Mouse (Mus musculus): ENCODE measurements at regions not wholly inside any gene's neighbourhood (a gene's known extent, or its start where the extent isn't known, plus 50 kb on each side); places are given as distances from the start of the nearest gene placed in this dataset.

DNA sequence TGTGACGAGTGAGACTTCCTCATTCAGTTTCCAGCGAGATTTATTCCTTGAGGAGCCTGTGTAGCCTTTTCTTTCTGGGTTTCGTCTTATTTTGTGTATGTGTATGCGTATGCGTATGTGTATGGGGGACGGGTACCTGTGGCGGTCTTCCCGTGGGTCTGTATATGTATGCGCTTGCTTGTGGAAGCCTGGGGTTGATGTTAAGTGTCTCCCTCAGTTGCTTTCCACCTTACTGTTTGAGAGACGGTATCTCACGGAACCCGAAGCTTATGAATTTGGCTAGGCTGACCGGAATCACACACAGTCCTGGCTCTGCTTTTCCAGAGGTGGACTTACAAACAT is 87.1 kb downstream of the Ankrd50 start:
- DNase-seq = no peak

DNA sequence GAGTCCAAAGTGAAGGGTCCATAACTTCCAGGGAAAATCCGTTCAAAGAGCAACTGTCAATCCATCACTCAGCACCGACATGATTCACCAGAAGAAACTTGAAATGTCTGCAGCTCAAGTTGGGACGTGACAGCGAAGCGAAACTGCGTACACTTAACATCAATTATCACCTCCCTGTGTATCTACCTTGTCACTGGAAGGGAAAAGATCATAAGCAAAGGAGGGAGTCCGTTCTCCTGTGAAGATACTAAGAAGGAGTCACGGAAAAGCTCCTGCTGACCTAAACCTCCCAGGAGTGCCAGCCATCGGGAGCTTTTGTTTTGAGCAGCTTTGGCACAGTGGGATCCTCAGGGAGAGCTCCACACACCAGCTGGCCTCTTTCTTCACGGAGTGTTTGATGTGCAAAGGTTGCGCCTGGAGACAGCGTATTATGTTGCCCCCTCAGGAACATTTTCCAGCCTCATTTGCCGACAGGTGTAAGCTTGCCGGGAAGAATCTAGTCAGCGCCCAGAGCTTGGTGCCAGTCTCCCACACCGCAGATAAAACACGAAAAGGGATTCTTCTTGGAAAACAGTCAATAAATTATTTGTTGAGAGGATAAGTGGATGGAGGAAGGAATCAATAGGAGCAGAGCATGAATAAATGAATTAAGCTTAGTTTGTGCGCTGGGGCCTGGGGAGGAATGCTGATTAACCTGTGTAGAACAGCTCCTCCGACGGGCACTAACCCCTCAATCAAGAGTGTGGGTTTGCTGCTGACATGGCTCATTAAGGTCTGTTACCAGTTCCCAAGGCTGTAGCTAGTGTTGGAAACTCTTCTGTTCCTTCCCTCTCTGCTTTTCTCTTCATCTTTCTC is 87.7 kb downstream of the Ankrd50 start:
- no peak for DNase-seq

DNA sequence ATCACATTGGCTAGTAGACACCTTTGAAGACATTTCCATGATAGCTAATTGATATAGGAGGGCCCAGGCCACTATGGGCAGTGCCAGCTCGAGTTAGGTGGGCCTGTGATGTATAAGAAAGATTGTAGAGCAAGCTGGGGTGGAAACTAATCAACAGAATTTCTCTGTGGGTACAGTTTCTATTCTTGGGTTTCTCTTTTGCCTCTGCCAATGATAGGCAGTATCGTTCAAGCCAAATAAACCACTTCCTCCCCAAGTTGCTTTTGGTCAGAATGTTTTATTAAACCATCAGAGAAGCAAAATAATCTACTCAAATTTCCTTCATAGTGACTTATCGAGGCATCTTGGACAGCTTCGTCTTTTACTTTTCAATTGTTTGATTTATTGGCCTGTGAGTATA is 90.3 kb downstream of the Ankrd50 start:
- DNase-seq = no peak

DNA sequence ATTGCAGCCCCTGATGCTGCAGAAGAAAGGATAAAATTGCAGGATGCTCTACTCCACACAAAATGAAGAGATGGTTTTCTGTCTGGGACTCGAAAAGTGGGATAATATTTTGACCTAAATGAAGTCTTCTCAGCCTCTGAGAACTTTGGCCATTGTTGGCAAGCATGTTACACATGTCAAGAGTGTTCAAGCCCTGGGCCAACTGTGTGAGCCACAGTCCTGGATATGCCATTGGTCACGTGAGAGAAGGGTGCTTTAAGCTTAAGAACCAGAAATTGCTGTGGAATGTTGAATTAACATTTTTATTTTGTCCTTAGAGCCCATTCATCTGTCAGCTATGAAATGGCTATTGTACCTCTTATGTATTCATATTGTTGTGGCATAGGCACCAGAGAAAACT is 95.0 kb downstream of the Ankrd50 start:
- no peak for DNase-seq

DNA sequence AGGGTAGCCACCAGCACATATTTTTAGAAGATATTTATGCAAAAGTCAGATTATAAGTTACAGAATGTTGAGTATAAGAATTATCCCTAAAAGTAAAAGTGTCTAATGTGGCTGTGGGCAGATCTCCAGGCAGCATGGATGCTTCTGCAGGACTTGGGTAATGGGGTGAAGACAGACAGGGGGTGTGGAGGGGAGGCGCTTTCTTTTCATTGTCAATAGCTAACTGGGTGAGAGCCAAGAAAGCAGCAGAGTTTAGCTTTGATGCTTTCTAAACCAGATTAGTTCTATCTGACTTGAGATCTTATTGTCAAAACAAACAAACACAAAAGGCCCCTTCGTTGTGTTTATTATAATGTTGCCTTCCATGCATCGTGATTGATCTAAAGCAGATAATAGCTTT is 95.7 kb downstream of the Ankrd50 start:
- DNase-seq = no peak

DNA sequence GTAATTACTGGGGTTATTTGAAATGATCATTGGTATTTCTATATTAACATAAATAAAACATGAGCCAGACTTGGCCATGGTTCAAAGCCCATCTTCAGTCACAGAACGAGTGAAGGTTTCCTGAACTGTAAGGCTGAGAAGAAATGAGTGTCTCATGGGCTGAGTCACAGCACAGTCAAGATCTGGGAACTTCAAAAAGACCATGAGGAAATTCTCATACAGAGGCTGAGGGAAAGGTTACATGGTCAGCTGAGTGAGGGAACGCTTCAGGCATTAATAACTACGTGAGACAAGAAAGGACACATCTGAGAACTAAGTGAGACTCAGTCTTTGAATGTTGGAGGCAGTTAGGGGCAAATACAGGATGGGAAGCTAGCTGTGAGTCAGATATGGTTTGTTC is 101.9 kb downstream of the Ankrd50 start:
- DNase-seq = no peak

DNA sequence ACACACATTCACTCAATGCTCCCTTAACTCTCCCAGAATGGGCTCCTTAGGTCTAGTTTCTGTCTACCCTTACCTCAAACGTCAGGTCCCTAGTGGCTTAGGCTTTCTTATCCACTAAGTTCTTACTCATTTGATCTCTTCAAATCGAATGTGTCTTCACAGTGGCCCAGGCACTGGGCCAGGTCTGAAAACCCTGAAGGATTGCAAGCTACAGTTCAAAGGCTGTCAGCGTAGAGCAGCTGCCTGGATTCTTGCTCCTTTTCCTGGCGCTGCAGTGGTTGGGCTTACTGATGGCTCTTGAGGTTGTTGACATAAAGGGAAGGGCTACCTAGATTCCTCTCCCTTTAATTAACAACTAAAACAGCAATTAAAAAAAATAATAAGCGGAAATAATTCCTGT is 103.0 kb downstream of the Ankrd50 start:
- DNase-seq = peak; percentile 30

DNA sequence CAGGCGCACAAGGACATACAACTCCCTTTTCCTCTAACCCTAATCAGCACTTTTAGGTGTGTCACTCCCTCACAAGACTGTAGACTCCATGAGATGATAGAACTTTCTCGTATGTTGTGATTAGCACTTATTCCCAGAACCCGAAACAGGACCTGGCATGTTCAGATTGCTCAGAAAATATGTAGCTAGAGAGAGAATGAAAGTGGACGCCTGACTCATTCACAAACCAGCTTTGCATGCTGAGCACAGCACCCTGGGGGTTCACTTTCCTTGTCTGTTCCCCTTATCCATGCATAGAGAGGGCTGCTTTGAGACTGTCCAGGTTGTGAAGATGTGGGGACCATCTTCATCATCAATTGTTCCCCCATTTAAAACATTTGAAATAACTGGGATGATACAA is 111.0 kb downstream of the Ankrd50 start:
- DNase-seq = no peak

DNA sequence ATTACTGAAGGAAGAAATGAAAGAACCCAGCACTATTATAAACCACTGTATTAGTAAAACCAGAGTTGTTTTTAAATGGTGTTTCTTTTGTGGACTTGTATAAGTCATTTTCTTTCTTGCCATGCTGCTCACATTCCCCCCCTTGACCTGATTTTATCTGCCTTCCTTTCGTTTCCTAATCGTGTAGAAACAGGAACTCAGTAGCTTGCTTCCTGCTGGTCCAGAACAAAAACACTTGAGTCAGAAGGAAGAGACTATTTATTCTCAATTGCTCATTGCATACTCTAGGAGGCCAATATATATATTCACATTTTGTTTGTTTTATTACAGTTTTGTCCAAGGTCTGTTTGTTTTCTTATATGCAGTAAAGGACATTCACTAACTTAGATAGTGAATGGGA is 112.9 kb downstream of the Ankrd50 start:
- DNase-seq = no peak

DNA sequence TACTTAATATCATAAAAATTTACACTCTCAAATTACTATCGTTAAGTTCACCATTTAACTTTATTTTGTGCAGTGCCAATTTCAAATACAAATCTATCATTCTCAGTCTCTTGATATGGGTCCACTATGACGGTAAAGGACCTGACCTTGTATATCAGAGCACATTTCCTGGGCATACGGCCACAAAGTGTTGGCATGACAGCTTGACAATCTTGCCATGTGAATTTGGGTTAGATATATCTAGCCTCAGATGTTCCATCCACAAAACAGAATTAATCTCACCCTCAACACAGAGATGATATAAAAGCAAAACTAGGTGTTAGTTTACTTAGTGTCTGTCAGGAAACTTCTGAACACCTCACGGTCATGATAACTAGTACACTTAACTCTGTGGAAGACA is 120.8 kb downstream of the Ankrd50 start:
- DNase-seq = peak; percentile 9

DNA sequence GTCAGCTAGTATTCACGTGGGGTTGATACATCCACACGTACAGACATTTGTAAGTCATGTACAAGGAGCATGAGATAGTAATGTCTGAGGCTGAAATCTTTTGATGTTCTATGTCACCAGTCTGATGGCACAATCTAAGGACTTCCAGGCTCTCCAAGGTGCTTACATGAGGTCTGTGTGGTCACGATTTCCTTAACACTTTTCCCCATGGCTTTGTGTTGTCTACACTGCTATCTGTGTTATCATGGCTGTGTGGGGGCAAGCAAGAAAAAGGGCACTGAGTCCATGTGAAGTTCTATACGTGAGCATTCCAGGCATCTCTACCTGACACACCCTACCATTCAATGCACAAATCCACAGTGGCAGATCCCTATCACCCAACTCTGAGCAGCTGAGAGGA is 123.2 kb downstream of the Ankrd50 start:
- no peak for DNase-seq

DNA sequence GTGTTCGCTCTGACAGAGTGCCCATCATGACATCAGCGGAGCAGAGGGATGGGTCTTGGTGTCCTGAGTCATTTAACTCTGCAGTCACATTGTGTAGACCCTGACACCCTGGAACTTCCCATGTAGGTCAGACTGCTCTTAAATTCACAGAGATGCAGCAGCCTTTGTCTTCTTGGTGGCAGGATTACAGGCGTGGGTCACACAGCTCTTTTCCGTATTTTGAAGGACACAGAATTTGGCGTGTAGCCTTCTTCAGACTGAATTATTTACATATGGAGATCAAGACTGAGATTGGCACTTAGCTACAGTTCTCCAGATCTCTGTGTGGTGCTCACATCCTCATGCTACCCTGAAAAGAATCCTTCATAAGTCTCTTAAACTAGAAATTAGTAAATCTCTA is 123.7 kb downstream of the Ankrd50 start:
- no peak for DNase-seq

DNA sequence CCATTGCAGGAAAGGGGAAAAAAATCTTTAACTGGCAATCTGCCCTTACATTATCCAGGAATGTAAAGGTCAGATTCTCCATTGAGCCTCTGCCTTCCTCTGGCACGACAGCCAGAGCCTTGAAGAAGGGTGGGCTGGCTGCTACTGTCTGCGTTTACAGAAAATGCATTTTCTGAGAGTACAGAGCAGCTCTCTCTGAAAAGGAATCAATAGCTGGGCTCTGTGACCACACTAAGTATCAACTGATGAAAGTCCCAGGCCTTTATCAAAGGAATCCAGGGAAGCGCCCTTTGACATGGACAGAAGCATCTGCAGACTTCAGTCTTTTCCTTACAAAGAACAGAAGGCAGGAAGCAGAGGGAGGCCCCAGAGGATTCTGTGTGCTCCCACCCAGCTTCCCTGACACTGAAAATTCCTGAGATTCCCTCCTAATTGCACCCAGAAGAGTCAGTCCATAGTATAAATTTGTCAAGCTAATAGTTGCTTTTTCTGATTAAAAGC is 124.2 kb downstream of the Ankrd50 start:
- no peak for DNase-seq

DNA sequence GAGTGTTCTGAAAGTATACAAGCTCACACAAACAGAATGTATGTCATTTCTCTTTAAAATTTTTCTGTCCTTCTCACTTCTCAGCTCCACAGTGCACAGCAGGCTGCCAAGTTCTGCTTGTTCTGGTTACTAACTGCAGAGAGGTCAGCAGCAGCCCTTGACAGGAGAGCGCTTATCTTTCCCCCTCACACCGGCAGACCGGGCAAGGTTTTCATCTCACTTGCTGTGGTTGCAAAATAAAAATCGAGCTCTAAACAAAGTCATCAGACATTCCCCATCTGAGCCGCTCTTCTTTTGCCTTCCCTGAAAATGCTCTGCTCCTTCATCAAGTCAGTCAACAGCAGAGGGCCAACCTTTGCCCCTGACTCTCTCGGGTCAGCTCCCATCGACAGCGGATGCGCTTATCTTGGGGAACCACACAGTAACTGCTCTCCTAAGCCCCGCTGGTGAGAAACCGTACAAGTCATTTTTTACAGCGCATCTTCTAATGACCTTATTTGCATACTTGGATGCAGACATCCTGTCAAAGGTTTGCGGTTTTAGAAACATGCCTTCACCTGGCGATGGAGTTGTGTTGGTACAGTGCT is 126.6 kb downstream of the Ankrd50 start:
- DNase-seq = no peak

DNA sequence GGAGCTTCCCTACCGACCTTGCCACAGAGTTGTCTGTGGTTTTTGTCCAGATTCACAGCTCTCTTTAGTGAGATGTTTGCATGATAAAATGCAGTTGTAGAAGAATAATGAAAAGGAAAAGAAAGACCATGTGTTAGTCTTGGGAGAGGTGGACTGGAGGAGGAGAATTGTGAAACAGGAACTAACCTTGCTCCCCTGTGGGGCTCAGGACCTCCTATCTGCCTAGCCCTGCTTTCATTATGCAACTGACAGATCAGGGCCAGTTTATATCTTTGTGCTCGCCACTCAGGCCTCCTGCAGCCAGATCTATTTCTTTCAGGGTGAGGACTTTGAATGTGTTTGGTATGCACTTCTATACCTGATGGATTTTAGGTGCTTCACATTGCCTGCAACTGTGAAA is 140.4 kb downstream of the Ankrd50 start:
- no peak for DNase-seq

DNA sequence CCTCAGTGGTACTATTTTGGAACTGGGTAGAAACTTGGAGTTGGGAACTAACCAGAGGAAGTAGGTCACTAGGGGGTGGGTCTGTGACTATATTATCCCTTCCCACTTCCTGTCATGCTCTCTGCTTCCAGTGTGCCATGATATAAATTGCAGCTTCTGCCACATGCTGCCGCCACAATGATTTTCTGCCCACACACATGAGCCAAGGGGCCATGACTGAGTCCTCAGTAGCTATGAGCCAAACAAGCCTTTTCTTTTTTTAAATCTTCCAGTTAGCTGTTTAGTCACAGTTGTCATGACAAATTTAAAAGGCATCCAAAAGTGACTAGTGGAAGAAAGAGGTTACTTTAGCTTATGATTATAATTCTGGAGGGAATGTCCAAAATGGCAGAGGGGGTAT is 143.0 kb downstream of the Ankrd50 start:
- DNase-seq = no peak

DNA sequence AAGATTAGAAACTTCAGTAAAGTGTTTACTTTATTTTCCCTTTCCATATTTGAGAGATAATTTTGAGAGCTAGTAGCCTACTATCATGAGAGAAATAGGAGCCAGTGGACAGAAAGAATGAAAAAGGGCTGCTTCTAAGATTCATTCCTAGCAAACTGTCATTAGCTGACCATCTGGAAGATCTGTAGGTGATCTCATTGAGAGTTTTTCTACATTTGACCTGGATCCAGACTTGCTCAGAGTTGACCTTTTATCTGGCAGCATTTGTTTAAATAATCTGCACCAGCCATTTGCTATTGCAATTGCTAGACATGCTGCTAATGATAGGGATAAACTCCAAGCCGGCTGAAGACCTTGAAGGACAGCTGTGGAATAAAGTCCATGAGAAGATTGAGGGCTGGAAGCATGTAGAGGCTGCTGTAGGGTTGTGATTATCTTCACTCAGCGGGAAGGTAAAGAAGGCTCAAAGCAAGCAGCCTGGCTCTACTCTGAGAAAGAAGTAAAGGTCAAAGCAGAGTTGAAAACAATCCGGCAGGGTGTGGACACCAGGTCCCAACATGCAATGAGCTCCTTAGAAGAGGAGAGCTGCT is 151.2 kb downstream of the Ankrd50 start:
- no peak for DNase-seq

DNA sequence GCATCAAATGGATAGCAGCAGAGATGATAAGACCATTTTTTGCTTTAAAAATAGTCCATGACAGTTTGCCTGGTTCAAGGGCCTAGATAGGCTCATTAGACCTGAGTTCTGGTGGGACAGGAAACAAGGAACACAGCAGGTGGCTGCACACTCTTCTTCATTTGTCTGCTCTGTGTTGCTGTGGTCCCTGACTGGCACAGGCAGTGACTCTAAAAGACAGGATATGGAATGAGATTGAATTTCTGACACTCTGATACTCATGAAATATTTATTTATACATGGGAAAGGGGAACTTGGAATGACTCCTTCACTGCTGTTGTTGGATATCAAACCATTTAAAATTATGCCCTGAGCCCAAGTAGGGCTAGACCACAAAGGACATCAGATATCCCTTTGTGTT is 153.5 kb downstream of the Ankrd50 start:
- DNase-seq = no peak

DNA sequence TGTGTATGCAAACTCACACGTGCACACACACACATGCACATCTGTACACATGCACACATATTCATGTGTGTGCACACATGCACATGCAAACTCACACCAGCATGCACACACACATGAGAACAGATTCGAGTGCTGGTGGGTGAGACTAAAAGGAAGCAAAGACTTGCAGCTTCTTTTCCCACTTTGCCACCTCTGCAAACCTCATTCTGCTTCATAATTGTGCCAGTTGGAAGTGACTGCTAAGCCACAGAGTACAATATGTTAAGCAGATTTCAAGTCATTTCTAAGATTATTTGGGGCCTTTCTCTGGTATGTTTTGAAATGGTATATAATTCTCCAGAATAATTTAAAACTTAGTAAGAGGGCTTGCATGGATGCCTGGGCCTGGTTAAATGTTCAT is 157.4 kb downstream of the Ankrd50 start:
- DNase-seq = no peak

DNA sequence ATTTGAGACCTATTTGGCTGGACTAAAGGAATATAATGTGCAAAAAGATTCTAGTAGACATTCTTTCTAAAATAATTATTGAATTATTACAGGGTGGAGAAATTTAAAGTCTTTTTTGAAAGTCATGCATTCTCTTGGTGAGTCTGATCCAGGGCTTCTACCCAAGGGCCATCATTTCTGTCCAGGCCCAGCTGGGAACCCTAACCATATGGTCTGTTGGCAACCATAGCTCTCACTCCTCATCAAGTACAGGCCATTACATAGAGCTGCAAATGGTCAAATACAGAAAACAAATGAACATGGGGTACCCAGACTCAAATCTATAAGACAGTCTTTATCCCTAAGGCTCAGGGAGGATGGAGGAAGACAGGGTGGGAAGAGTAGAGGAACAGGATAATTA is 158.4 kb downstream of the Ankrd50 start:
- DNase-seq = no peak

DNA sequence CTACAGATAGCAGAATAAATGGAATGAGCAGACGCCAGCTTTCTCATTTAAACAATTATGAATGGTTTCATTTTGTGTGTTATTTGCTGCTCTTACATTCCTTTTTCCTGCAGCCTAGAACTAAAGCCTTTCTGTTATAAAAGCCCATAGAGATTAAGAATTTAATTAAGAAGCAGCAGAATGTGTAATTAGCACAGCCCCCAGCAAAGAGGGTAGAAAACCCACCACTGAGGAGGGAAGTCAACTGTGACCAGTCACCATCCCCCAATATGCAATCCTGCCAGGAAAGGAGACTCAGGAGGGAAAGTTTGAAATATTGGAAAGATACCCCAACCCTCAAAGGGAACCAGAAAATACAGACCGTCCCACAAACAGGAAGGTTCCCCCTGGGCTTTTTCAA is 160.0 kb downstream of the Ankrd50 start:
- DNase-seq = no peak

DNA sequence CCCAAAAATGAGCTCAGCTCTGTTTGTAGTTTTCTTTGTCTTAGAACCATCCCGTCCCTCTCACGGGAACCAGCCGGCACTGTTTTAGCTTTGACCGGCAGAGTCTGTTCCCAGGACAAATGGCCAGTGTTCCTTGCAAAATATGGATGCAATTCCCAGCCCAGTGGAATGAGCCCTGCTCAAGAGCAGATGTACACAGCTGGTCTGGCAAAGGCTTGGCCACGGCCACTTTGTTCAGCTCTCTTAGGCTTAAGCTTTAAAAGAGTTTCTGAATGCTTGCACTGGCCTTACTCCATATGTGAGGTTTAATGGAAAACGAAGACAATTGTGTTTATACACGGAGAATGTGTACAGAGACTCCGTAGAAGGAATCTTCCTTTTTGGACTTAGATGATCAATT is 162.2 kb downstream of the Ankrd50 start:
- DNase-seq = peak; percentile 46

DNA sequence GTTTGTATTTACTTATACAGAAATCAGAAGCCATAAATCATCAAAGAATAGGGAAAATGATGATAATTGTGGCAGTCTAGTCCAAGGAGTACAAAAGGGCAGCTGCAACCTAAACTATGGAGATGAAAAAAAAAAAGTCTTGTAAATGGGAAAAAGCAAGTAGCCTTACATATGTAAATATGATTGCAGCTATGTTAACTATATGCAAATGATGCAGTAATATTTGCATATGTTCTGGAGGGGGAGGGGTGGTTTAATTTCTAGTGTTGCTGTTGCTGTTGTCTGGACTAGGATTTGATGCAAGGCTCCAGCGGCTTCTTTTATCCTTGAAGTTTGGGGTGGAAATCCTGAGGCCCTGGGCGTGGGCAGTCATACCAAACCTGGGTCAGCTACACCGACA is 163.0 kb downstream of the Ankrd50 start:
- DNase-seq = no peak

DNA sequence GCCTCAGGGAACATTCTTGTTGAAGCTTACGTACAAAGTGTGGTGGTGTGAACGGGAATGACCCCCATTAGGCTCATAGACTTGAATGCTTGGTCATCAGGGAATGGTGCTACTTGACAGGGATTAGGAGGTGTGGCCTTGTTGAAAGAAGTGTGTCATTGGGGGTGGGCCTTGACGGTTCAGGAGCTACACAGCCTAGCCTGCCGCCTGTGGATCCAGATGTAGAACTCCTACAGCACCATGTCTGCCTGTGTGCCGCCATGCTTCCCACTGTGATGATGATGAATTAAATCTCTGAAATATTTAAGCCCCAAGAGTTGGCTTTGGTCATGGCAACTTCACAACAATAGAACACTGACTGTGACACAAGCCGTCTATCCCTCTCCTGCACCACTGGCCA is 163.6 kb downstream of the Ankrd50 start:
- no peak for DNase-seq
